In genomic region chr12:91589542-91589846, GRCm38 (mm10) we compare ENCODE assay signal across 8 mouse cellular contexts. TPM values are rescaled to one million over a fixed set of nuclear protein-coding genes. Genes with fewer than 3 reads are reported as not detected.
DNase-seq lines count a peak whose midpoint lies in the region; ATAC-seq and TF ChIP-seq lines count a peak whose summit lies in the region.

No protein-coding gene starts in this region.

- no peaks in the 10 kb centered on the region for H3K9me3 ChIP-seq in heart, embryonic 11.5 days (replicated peaks; ENCODE audit: control insufficient read depth, low read length)
- H3K9me3 ChIP-seq in CH12.LX (replicated peaks; ENCODE audit: low read length): peaks cover 6% of the 10 kb centered on the region
- no peaks in the 10 kb centered on the region for H3K9me3 ChIP-seq in forebrain, embryonic 14.5 days (replicated peaks; ENCODE audit: control insufficient read depth, low read length)
- no peaks in the 10 kb centered on the region for H3K9me3 ChIP-seq in liver, embryonic 15.5 days (replicated peaks)

- H3K79me2 ChIP-seq in CH12.LX (replicated peaks; ENCODE audit: control insufficient read depth, extremely low read depth, insufficient read depth, poor library complexity, severe bottlenecking): peaks cover 32% of the 10 kb centered on the region

- TF ChIP-seq RAD21 in CH12.LX (IDR thresholded peaks at IDR 0.05; ENCODE audit: low read depth, low read length): no peak

- in situ Hi-C loops in CH12.LX (cut with MboI; ENCODE audit: low pct_ligation_motif_present, low pct_unique_long_range_greater_than_20kb, low sequenced_read_pairs): no loop called here

- no peak for DNase-seq in heart, adult 9 months (ENCODE audit: low spot score in 2 of 2)
- no peak for DNase-seq in CH12.LX (ENCODE audit: extremely low read depth)
- DNase-seq in forebrain, embryonic 14.5 days (ENCODE audit: low spot score): no peak
- DNase-seq in frontal cortex, postnatal 25 days (ENCODE audit: low spot score in 2 of 2): no peak
- no peak for DNase-seq in left cerebral cortex, postnatal 14 days (ENCODE audit: low spot score in 2 of 2)
- DNase-seq in thymus, postnatal 4 days: no peak

- H3K36me3 ChIP-seq in heart, embryonic 11.5 days (ENCODE audit: control insufficient read depth, insufficient read depth, low read length): peaks cover 5% of the 10 kb centered on the region
- peaks cover 8 to 16% of the 10 kb centered on the region in 2 experiments for H3K36me3 ChIP-seq in CH12.LX (replicated peaks in 1 of 2; ENCODE audit: control insufficient read depth in 1 of 2, insufficient read depth in 1 of 2, low read length in 1 of 2)
- H3K36me3 ChIP-seq in forebrain, embryonic 14.5 days (ENCODE audit: control insufficient read depth, insufficient read depth, low read length): peaks cover 13% of the 10 kb centered on the region
- peaks cover 16% of the 10 kb centered on the region for H3K36me3 ChIP-seq in liver, embryonic 15.5 days (replicated peaks)

- H3K4me2 ChIP-seq in heart, embryonic 11.5 days: peak overlapping the region; percentile 82
- no peak overlapping the region for H3K4me2 ChIP-seq in CH12.LX (ENCODE audit: insufficient read depth, low read depth, poor library complexity, severe bottlenecking)
- peak overlapping the region; percentile 68 for H3K4me2 ChIP-seq in forebrain, embryonic 14.5 days (ENCODE audit: low read length)
- H3K4me2 ChIP-seq in liver, embryonic 15.5 days: peak overlapping the region; percentile 78

- no peak for TF ChIP-seq POLR2A in CH12.LX (IDR thresholded peaks at IDR 0.05; ENCODE audit: low read depth, low read length)

- TF ChIP-seq CTCF in CH12.LX (conservative IDR thresholded peaks at IDR 0.05 in 1 of 2, IDR thresholded peaks at IDR 0.05 in 1 of 2; ENCODE audit: low read depth in 2 of 2, low read length in 2 of 2): no peak

- peak overlapping the region; percentile 90 for H3K4me3 ChIP-seq in heart, embryonic 11.5 days (ENCODE audit: low read depth, low read length)
- peak overlapping the region; percentile 47 to 96 (median 69) for H3K4me3 ChIP-seq in CH12.LX (replicated peaks in 1 of 3; ENCODE audit: low read depth in 2 of 3, low read length in 2 of 3, poor library complexity in 1 of 3)
- peak overlapping the region; percentile 91 for H3K4me3 ChIP-seq in forebrain, embryonic 14.5 days (ENCODE audit: low read depth, low read length)
- H3K4me3 ChIP-seq in liver, embryonic 15.5 days (replicated peaks): peak overlapping the region; percentile 91

- H3K4me1 ChIP-seq in heart, embryonic 11.5 days (ENCODE audit: control insufficient read depth, insufficient read depth, low read length): peaks cover 11% of the 10 kb centered on the region
- peaks cover 9 to 35% of the 10 kb centered on the region in 2 experiments for H3K4me1 ChIP-seq in CH12.LX (ENCODE audit: control insufficient read depth in 1 of 2, insufficient read depth in 2 of 2)
- H3K4me1 ChIP-seq in forebrain, embryonic 14.5 days (ENCODE audit: control insufficient read depth, insufficient read depth, low read length): peaks cover 14% of the 10 kb centered on the region
- H3K4me1 ChIP-seq in liver, embryonic 15.5 days (replicated peaks): peaks cover 30% of the 10 kb centered on the region

- intact Hi-C loops in left cerebral cortex, postnatal 14 days (cut with DNase I): no loop called here

- H3K27ac ChIP-seq in heart, embryonic 11.5 days (ENCODE audit: low read depth, low read length): peak overlapping the region; percentile 100
- H3K27ac ChIP-seq in CH12.LX (ENCODE audit: insufficient read depth, low read depth): peak overlapping the region; percentile 99
- peak overlapping the region; percentile 100 for H3K27ac ChIP-seq in forebrain, embryonic 14.5 days (ENCODE audit: low read depth, low read length)
- peak overlapping the region; percentile 99 for H3K27ac ChIP-seq in liver, embryonic 15.5 days (replicated peaks)

- peak overlapping the region; percentile 100 for H3K9ac ChIP-seq in heart, embryonic 11.5 days (ENCODE audit: low read depth, low read length)
- peak overlapping the region; percentile 100 for H3K9ac ChIP-seq in CH12.LX (ENCODE audit: insufficient read depth, low read depth)
- peak overlapping the region; percentile 100 for H3K9ac ChIP-seq in forebrain, embryonic 14.5 days (ENCODE audit: low read length)
- H3K9ac ChIP-seq in liver, embryonic 15.5 days: peak overlapping the region; percentile 99

- no peaks in the 10 kb centered on the region for H3K27me3 ChIP-seq in heart, embryonic 11.5 days (ENCODE audit: control insufficient read depth, insufficient read depth, low read length)
- no peaks in the 10 kb centered on the region for H3K27me3 ChIP-seq in CH12.LX (replicated peaks)
- H3K27me3 ChIP-seq in forebrain, embryonic 14.5 days (replicated peaks; ENCODE audit: control insufficient read depth, insufficient read depth, low read length): no peaks in the 10 kb centered on the region
- no peaks in the 10 kb centered on the region for H3K27me3 ChIP-seq in liver, embryonic 15.5 days

- ATAC-seq in heart, embryonic 11.5 days (replicated peaks; ENCODE audit: insufficient number of reproducible peaks, low FRiP score, low TSS enrichment): no peak
- no peak for ATAC-seq in forebrain, embryonic 14.5 days
- no peak for ATAC-seq in liver, embryonic 15.5 days (ENCODE audit: insufficient read depth)

- no peak for TF ChIP-seq EP300 in CH12.LX (IDR thresholded peaks at IDR 0.05; ENCODE audit: low read length)

- dilution Hi-C loops in CH12.LX (cut with MboI; ENCODE audit: extremely low pct_ligation_motif_present, extremely low pct_unique_long_range_greater_than_20kb, low sequenced_read_pairs): no loop called here

- 0% methylated on average over 11 of the region's 11 CpGs for WGBS in heart, embryonic 11.5 days (ENCODE audit: insufficient replicate concordance)
- WGBS in forebrain, embryonic 14.5 days: 0% methylated on average over 11 of the region's 11 CpGs
- WGBS in liver, embryonic 15.5 days (ENCODE audit: insufficient replicate concordance): 0% methylated on average over 11 of the region's 11 CpGs

TF ChIP-seq in CH12.LX, 34 proteins besides CTCF, POLR2A, EP300 and RAD21:
- TF ChIP-seq SIN3A (IDR thresholded peaks at IDR 0.05; ENCODE audit: low read length) (no peak), MXI1 (IDR thresholded peaks at IDR 0.05; ENCODE audit: low read depth, low read length) (0 out of 2 replicates have a peak, but pooled peaks have one; percentile 0), PAX5 (IDR thresholded peaks at IDR 0.05; ENCODE audit: low read length) (no peak), KAT2A (IDR thresholded peaks at IDR 0.05; ENCODE audit: insufficient replicate concordance, low read length) (no peak), CHD1 (IDR thresholded peaks at IDR 0.05; ENCODE audit: low read depth, low read length) (peak; percentile 97), MYC (IDR thresholded peaks at IDR 0.05; ENCODE audit: low read depth, low read length) (0 out of 2 replicates have a peak, but pooled peaks have one; percentile 40), E2F4 (IDR thresholded peaks at IDR 0.05; ENCODE audit: insufficient replicate concordance, low read depth, low read length) (peak; percentile 60; the same call in 1 of the 2 replicates), ZNF384 (IDR thresholded peaks at IDR 0.05; ENCODE audit: low read depth, low read length) (peak; percentile 83), TBP (conservative IDR thresholded peaks at IDR 0.05; ENCODE audit: low read depth, low read length) (no peak), ZKSCAN1 (IDR thresholded peaks at IDR 0.05; ENCODE audit: borderline replicate concordance, low read depth, low read length) (no peak)

RNA-seq across cellular contexts. Expression of gene Gtf2a1, which starts 0.8 kb away (rescaled TPM):
- 26.4 and 32.0 TPM in 2 replicates for polyA plus RNA-seq in heart, embryonic 11.5 days (2014; fragmentation: Nextera tagmentation; extraction: Ambion mirVana)
- 25.7 and 29.0 TPM in 2 replicates for total RNA-seq in CH12.LX (2012; rRNA removed)
- 16.0 and 19.2 TPM in 2 replicates for total RNA-seq in CH12.LX (2014; rRNA removed)
- 34.5 and 36.2 TPM in 2 replicates for polyA plus RNA-seq in CH12.LX (2012; ENCODE audit: insufficient read length, low read depth)
- 50.7 and 50.8 TPM in 2 replicates for polyA plus RNA-seq in forebrain, embryonic 14.5 days (2014; fragmentation: Nextera tagmentation; extraction: Ambion mirVana)
- 15.3 and 16.1 TPM in 2 replicates for polyA plus RNA-seq in liver, embryonic 15.5 days (2015; fragmentation: Nextera tagmentation; extraction: Ambion mirVana)
- 10 to 100 TPM; 44.4 to 51.5 TPM for total RNA-seq in left cerebral cortex, postnatal 14 days (2021)
